Mouse (Mus musculus) liver, postnatal 0 days (tissue): Measurements from ENCODE around the gene Arpc1a. TPM values are rescaled to one million over a fixed set of nuclear protein-coding genes. Genes with fewer than 3 reads are reported as not detected.
A peak's percentile ranks its signal among the peaks of the same experiment; 100 is the strongest.
"Not testable (repeated sequence)": the region's sequence is repeated elsewhere in the genome, so short reads cannot be mapped to it uniquely, and the experiment has no call there.

ENCODE experiments used
- ATAC-seq: fragments of 200-750 bp; cut with Nextera tagmentation; 2 replicates; pipeline ENCODE4 v1.8.0; 2017; ENCODE audit warnings: mild to moderate bottlenecking, moderate library complexity
- DNase-seq: peaks from one replicate; pipeline ENCODE4 v3.0.0-alpha.2; 2016
- H3K27ac ChIP-seq: fragments of 300-500 bp; sonication (generic); 2 replicates; pipeline ENCODE4 v1.5.1; 2014; ENCODE audit warnings: antibody characterized with exemption, moderate library complexity, mild to moderate bottlenecking, low read depth
- H3K27me3 ChIP-seq: fragments of 300-500 bp; sonication (generic); 2 replicates; pipeline ENCODE4 v1.6.1; 2014; ENCODE audit warnings: low read length, control low read depth, mixed read lengths; ENCODE audit not compliant: insufficient read depth
- H3K36me3 ChIP-seq: fragments of 300-500 bp; sonication (generic); replicated peaks from 2 replicates; pipeline ENCODE4 v1.6.1; 2014; ENCODE audit warnings: mild to moderate bottlenecking, control low read depth, low read length, moderate library complexity, mixed read lengths; ENCODE audit not compliant: insufficient read depth
- H3K4me1 ChIP-seq: fragments of 300-500 bp; sonication (generic); 2 replicates; pipeline ENCODE4 v1.6.1; 2014; ENCODE audit warnings: antibody characterized with exemption, mild to moderate bottlenecking, control low read depth; ENCODE audit not compliant: insufficient read depth
- H3K4me2 ChIP-seq: fragments of 300-500 bp; sonication (generic); 2 replicates; pipeline ENCODE4 v1.6.1; 2014; ENCODE audit warnings: low read depth, mild to moderate bottlenecking, low read length, moderate library complexity, mixed read lengths
- H3K4me3 ChIP-seq: fragments of 300-500 bp; sonication (generic); 2 replicates; pipeline ENCODE4 v1.5.1; 2014; ENCODE audit warnings: low read depth, low read length
- H3K9ac ChIP-seq: fragments of 300-500 bp; sonication (generic); replicated peaks from 2 replicates; pipeline ENCODE4 v1.6.1; 2014; ENCODE audit warnings: mild to moderate bottlenecking, moderate library complexity
- H3K9me3 ChIP-seq: fragments of 300-500 bp; sonication (generic); 2 replicates; pipeline ENCODE4 v1.6.1; 2016; ENCODE audit warnings: mild to moderate bottlenecking, control low read depth, low read length, mixed read lengths
- CTCF ChIP-seq: sonication (generic); IDR thresholded peaks from 2 replicates; pipeline ENCODE4 v1.5.1; 2016; ENCODE audit warnings: antibody characterized with exemption, low read depth
- EP300 ChIP-seq: IDR thresholded peaks from 2 replicates; pipeline ENCODE4 v1.6.1; 2016; ENCODE audit warnings: antibody characterized with exemption, low read depth, mild to moderate bottlenecking
- WGBS: fragments of 180-500 bp; shearing (Covaris S2); extraction: QIAGEN DNeasy Blood & Tissue Kit; methylation state at CpG from one replicate; pipeline ENCODE4 v1.1.7; 2014; ENCODE audit not compliant: insufficient replicate concordance; 5-methylcytosine and 5-hydroxymethylcytosine counted together
- polyA plus RNA-seq: library from polyadenylated mRNA; unstranded; fragments of >200 nt; fragmentation: Nextera tagmentation; extraction: Ambion mirVana; gene quantifications from 2 replicates; pipeline ENCODE4 v1.2.1, GENCODE M21; 2015

The Arpc1a gene
- polyA plus RNA-seq, 1 experiment from 2014 or later, result 51.1 TPM

GRCm38 (mm10) chr5:145126580-145126979, 43.0 kb downstream of the Arpc1a start:
- H3K9me3 ChIP-seq, result no peaks in the 10 kb centered on the region
- peaks cover 76% of the 10 kb centered on the region for H3K36me3 ChIP-seq
- DNase-seq (no peak), ATAC-seq (no peak)
- H3K4me1 ChIP-seq, result no peaks in the 10 kb centered on the region
- H3K4me3 ChIP-seq, result no peak overlapping the region
- WGBS, result 86% methylated on average over 9 of the region's 9 CpGs
- no peaks in the 10 kb centered on the region for H3K27me3 ChIP-seq
- no peak overlapping the region for H3K9ac ChIP-seq
- no peak for TF ChIP-seq CTCF
- no peak for TF ChIP-seq EP300
- no peak overlapping the region for H3K4me2 ChIP-seq
- H3K27ac ChIP-seq, result no peak overlapping the region

- WGBS, result 80% methylated on average over 4 of the region's 4 CpGs
- ATAC-seq (no peak), DNase-seq (no peak)
- Histone ChIP-seq H3K27ac (no peak overlapping the region), H3K4me2 (no peak overlapping the region), H3K27me3 (no peaks in the 10 kb centered on the region), H3K36me3 (peaks cover 84% of the 10 kb centered on the region), H3K9me3 (no peaks in the 10 kb centered on the region), H3K4me3 (no peak overlapping the region), H3K9ac (no peak overlapping the region), H3K4me1 (no peaks in the 10 kb centered on the region)
- TF ChIP-seq EP300 (no peak), CTCF (no peak)
These were observed 45.5 kb downstream of the Arpc1a start for GRCm38 (mm10) chr5:145129124-145129523.

GRCm38 (mm10) chr5:145129773-145130172, 46.1 kb downstream of the Arpc1a start:
- H3K4me3 ChIP-seq, ATAC-seq, DNase-seq, H3K4me1 ChIP-seq, H3K27me3 ChIP-seq, H3K27ac ChIP-seq, H3K4me2 ChIP-seq, H3K9me3 ChIP-seq, H3K9ac ChIP-seq: not testable (repeated sequence)
- WGBS, result 85% methylated on average over 6 of the region's 6 CpGs
- H3K36me3 ChIP-seq, result peaks cover 84% of the 10 kb centered on the region

- Histone ChIP-seq H3K4me1 (no peaks in the 10 kb centered on the region), H3K4me2 (no peak overlapping the region), H3K36me3 (peaks cover 84% of the 10 kb centered on the region), H3K4me3 (no peak overlapping the region), H3K9me3 (no peaks in the 10 kb centered on the region), H3K9ac (no peak overlapping the region), H3K27me3 (no peaks in the 10 kb centered on the region), H3K27ac (no peak overlapping the region)
- TF ChIP-seq EP300, result no peak
- TF ChIP-seq CTCF, result no peak
- DNase-seq, result no peak
- peak; percentile 43 for ATAC-seq
- 56% methylated on average over 11 of the region's 11 CpGs for WGBS
These were observed 46.6 kb downstream of the Arpc1a start for GRCm38 (mm10) chr5:145130191-145130590.

- no peaks in the 10 kb centered on the region for H3K27me3 ChIP-seq
- peaks cover 83% of the 10 kb centered on the region for H3K36me3 ChIP-seq
- WGBS, result 69% methylated on average over 3 of the region's 3 CpGs
- H3K9ac ChIP-seq, result no peak overlapping the region
- DNase-seq (no peak), ATAC-seq (no peak)
- no peaks in the 10 kb centered on the region for H3K9me3 ChIP-seq
- no peak overlapping the region for H3K27ac ChIP-seq
- no peak overlapping the region for H3K4me2 ChIP-seq
- no peaks in the 10 kb centered on the region for H3K4me1 ChIP-seq
- H3K4me3 ChIP-seq, result no peak overlapping the region
- no peak for TF ChIP-seq EP300
- no peak for TF ChIP-seq CTCF
These were observed 47.4 kb downstream of the Arpc1a start for GRCm38 (mm10) chr5:145130995-145131394.

GRCm38 (mm10) chr5:145133275-145133674, 49.6 kb downstream of the Arpc1a start:
- peaks cover 73% of the 10 kb centered on the region for H3K36me3 ChIP-seq
- not testable (repeated sequence) for H3K4me3 ChIP-seq, H3K9me3 ChIP-seq, ATAC-seq, H3K4me1 ChIP-seq, DNase-seq, H3K27me3 ChIP-seq, H3K4me2 ChIP-seq, H3K27ac ChIP-seq, H3K9ac ChIP-seq
- peak; percentile 32; the same call in 1 of the 2 replicates for TF ChIP-seq CTCF
- WGBS, result 84% methylated on average over 6 of the region's 6 CpGs

- no peak for TF ChIP-seq CTCF
- TF ChIP-seq EP300, result no peak
- no peak for ATAC-seq
- no peak for DNase-seq
- 8% methylated on average over 6 of the region's 6 CpGs for WGBS
- H3K4me1 ChIP-seq, result peaks cover 23% of the 10 kb centered on the region
- H3K4me2 ChIP-seq, result peak overlapping the region; percentile 91
- no peak overlapping the region for H3K27ac ChIP-seq
- H3K36me3 ChIP-seq, result peaks cover 48% of the 10 kb centered on the region
- no peaks in the 10 kb centered on the region for H3K27me3 ChIP-seq
- peak overlapping the region; percentile 89 for H3K9ac ChIP-seq
- peak overlapping the region; percentile 84 for H3K4me3 ChIP-seq
- no peaks in the 10 kb centered on the region for H3K9me3 ChIP-seq
These were observed 55.2 kb downstream of the Arpc1a start for GRCm38 (mm10) chr5:145138836-145139235.
